Mouse (Mus musculus) bone marrow macrophage, adult 2 months (primary cell): ENCODE measurements around the gene Rpa2.
"Not testable (repeated sequence)": the region's sequence is repeated elsewhere in the genome, so short reads cannot be mapped to it uniquely, and the experiment has no call there.

ENCODE experiments used
- CTCF ChIP-seq: IDR thresholded peaks from 2 replicates; pipeline ENCODE4 v1.5.1; 2012; ENCODE audit warnings: low read depth, mild to moderate bottlenecking, low read length, moderate library complexity
- POLR2A ChIP-seq: IDR thresholded peaks from 2 replicates; pipeline ENCODE4 v1.6.1; 2012; ENCODE audit warnings: mild to moderate bottlenecking, low read depth, low read length, borderline replicate concordance

DNA sequence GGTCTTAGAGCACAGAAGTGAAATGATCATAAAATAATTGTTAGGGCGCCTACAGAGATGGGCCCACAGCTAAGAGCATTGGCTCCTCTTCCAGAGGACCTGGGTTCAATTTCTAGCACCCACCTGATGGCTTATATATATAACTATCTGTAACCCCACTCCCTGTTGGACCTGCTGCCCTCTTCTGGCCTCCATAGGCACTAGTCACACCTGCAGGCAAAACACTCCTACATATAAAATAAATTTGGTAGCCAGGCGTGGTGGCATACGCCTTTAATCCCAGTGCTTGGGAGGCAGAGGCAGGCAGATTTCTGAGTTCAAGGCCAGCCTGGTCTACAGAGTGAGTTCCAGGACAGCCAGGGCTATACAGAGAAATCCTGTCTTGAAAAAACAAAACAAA is 5.0 kb upstream of the Rpa2 start:
- TF ChIP-seq POLR2A, CTCF: not testable (repeated sequence)
